Mouse (Mus musculus): ENCODE measurements around the gene Treh.

The Treh gene

DNA sequence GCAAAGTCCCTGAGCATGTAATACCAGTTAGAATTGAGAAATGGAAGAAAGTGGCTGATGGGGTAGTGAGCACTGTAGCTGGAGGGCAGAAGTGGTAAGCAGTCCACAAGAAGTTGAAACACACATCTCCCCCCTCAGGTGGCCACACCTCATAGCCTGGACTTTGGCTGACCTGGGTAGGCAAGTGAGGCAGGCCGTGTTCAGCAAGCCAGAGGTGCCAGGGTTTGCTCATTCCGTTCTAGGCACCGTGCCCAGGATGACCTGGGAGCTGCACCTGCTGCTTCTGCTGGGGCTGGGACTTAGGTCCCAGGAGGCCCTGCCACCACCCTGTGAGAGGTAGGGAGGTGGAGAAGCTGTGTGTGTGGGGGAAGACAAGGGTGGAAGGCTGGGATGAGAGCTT, at the start of gene Treh:
Gene Treh (plus strand): TSS at position 229 of the 400 bp plus-strand sequence.
- no peak for TF ChIP-seq GATA4 (IDR thresholded peaks at IDR 0.05; ENCODE audit: insufficient replicate concordance, low read length)

DNA sequence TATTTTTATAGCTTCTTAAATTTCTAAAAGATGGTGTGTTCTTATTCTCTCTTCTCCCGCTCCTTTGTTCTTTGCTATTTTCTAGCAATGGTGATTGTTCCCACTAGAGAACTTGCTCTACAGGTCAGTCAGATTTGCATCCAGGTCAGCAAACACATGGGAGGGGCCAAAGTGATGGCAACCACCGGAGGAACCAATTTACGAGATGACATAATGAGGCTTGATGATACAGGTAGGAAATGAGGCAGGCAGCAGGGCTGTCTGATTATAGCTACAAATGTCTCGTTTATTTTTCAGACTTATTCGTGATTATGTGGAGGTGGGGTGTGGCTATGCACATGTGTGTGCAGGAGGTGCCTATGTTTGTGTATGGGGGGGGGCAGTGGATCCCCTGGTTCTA, 48.6 kb upstream of the Treh start:
- TF ChIP-seq GATA4 (IDR thresholded peaks at IDR 0.05; ENCODE audit: insufficient replicate concordance, low read length) = no peak

DNA sequence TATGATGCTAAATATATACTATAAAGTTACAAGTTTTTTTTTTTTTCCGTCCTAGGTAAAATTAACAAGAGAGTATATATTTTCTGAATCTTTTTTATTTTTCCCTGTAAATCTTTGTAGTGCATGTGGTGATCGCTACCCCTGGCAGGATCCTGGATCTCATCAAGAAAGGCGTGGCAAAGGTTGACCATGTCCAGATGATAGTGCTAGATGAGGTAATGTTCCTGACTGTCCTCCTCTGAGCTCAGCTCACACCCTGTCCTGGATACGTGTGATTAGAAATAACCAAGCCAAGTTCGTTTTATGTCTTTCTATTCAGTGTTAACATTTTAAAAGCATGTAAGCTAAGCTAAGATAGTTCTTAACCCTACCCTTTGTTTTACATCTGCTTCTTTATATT, 46.8 kb upstream of the Treh start:
- TF ChIP-seq GATA4 (IDR thresholded peaks at IDR 0.05; ENCODE audit: insufficient replicate concordance, low read length) = no peak

DNA sequence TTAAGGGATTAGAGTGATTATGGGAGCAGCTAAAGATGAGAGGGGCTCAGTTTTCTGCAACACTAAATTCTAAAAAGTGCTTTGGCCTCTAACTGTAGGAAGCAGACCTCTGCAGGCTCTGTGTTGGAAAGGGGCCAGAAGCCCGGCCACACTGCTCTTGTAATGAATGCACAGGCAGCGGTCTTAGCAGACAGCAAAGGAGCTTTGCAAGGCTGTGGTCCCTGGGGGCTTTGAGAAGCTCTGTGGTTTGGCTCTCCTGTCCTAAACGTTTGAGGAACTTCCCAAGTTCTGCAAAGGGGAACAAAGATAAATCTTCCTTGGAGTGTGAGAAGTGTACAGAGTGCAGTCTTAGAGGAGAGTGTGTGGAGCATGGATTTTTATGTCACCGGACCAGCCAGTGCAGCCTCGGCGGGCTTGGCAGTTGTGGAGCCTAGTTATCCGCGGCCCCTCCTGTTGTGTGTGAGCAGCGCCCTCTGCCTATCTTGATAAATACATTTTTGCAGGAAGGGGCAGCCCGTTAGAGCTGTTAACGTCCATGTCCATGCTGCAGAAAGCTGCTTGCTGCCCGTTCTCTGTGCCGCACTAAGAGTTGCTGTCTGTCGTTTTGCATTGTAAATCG, 35.4 kb upstream of the Treh start:
- TF ChIP-seq GATA4 (IDR thresholded peaks at IDR 0.05; ENCODE audit: insufficient replicate concordance, low read length) = no peak

DNA sequence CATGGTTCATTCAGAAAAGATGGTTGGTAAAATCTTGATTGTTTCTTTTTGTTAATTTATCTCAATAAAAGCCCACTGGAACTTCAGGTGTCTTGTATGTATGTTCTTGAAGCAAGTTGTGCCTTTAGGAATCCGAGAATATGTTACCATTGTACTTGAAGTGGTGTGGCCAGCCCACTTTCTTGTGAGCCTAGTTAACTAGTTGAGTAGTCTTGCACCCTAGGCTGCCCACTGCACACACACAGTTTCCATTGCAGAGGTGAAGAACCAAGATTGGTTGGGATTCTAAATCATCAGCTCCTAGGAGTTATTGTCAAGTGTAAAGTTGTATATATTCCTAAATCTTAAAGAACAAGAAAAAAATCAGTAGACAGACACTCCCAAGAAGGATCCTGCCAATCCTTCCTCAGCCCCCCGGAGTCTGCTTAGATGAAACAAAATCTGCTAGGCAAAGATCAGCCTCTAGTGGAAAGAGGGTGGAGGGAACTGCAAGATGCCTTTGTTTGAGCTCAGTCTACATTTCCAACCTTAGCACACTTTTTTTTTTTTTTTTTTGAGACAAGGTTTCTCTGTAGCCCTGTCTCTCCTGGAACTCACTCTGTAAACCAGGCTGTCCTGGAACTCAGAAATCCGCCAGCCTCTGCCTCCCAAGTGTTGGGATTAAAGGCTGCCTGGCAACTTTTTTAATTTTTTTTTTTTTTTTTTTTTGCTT, 32.2 kb upstream of the Treh start:
- TF ChIP-seq GATA4 (IDR thresholded peaks at IDR 0.05; ENCODE audit: insufficient replicate concordance, low read length) = no peak

DNA sequence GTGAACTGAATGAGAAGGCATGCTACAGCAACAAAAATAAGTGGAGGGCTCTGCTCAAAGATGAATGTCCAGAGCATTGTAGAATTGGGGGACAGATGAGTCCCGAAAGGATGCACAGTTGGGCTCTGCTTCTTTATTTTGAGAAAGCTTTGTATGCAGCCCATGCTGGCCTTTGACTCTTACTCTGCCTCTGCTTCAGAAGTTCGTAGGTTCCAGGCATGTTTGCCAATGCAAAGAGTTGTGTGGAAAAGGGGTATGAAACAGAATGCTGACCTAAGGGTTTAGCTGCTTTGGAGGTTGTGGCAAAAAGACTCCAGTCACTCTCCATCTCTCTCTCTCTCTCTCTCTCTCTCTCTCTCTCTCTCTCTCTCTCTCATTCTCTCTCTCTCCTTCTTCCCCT, 31.4 kb upstream of the Treh start:
- TF ChIP-seq GATA4 (IDR thresholded peaks at IDR 0.05; ENCODE audit: insufficient replicate concordance, low read length) = no peak

DNA sequence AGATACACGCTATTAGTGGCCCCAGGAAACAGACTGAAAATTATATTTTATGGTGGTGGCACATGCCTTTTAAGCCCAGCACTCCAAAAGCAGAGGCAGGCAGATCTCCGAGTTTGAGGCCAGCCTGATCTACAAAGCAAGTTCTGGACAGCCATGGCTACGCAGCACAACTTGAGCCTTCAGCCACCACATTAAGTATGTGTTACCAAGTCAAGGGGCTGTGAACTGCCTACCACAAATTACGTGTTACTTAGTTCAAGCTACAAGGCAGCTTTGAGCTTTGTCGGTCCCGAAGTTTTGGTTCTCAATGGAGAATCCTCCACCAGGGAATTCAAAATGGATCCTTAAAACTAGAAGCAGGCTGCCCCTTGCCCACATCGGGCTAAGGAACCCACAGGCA, 29.9 kb upstream of the Treh start:
- no peak for TF ChIP-seq GATA4 (IDR thresholded peaks at IDR 0.05; ENCODE audit: insufficient replicate concordance, low read length)

DNA sequence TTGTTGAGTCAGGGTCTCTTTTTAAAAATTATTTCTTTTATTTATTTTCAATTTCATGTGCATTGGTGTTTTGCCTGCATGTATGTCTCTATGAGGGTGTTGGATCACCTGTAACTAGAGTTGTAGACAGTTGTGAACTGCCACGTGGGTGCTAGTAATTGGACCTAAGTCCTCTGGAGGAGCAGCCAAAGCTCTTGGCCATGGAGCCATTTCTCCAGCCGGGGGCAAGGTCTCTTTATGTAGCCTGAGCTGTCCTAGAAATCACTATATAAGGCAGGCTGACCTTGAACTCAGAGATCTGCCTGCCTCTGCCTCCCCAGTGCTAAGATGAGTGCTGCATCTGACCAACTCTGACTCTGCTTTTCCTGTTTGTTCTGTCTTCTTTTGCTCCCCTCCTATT, 28.8 kb upstream of the Treh start:
- TF ChIP-seq GATA4 (IDR thresholded peaks at IDR 0.05; ENCODE audit: insufficient replicate concordance, low read length) = no peak

DNA sequence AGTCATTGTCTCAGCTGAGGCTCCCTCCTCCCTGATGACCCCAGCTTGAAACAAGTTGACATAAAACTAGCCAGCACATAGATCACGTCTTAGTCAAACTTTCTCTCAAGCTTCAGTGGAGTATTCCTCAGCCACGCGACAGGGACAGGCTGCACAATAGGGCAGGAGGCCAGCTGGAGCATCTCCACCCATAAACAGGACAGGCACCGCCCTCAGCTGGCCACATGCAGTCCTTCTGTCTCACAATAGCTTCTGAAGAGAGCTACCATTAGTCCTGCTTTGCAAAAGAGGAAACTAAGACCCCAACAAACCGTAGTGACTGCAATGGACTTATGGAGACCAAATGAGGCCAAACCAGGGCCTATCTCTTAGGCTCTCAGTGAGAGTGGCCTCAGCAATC, 27.6 kb upstream of the Treh start:
- no peak for TF ChIP-seq GATA4 (IDR thresholded peaks at IDR 0.05; ENCODE audit: insufficient replicate concordance, low read length)

DNA sequence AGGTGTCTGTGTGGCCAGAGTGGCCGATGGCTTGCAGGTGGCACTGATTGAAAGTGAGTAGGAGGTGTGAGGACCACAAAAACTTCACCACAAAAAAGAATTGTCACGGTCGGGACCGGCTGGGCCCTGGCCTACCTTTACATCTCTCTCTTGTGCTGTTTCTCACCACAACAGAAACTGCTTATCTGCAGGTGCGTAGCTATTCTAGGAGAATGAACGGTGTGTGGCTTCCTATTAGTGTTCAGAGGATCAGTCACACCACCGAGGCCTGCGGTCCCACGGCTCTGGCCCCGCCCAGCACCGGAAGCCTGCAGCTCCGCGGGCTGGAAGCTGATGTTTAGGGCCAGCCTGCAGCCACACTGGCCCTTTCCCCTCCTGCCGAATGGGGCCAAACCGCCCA, 27.1 kb upstream of the Treh start:
- no peak for TF ChIP-seq GATA4 (IDR thresholded peaks at IDR 0.05; ENCODE audit: insufficient replicate concordance, low read length)

DNA sequence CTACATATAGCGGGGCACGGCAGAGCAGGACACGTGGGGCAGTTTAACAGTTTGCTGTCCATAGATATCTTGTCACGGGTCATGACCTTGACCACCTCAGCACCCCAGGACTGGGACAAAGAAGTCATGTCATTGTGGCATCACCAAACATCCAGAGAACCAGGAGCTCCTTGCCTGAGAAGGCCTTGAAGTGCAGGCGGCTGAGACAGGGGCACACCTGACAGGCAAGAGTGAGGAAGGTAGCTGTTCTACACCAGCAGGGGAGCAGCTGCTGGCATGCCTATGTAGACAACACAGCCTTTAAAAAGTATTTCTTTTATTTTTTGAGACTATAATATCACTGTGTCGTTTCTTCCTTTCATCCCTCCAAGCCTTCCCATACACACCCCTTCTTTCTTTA, 26.7 kb upstream of the Treh start:
- TF ChIP-seq GATA4 (IDR thresholded peaks at IDR 0.05; ENCODE audit: insufficient replicate concordance, low read length) = no peak

DNA sequence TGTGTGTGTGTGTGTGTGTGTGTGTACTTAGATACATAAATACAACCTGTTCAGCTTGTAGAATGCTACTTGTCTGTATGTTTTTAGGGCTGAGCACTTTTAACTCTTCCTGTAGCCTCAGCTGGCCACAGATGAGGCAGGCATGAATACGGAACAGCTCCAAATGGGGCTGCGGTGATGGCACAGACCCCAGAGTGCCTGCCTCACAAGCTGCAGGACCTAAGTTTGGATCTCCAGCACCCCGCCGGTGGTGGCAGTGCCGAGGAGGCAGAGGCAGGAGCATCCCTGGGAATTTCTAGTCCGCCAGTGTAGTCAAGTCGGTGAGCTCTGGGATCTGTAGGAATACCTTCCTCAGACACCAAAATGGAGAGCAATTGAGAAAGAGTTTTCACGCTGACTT, 26.0 kb upstream of the Treh start:
- TF ChIP-seq GATA4 (IDR thresholded peaks at IDR 0.05; ENCODE audit: insufficient replicate concordance, low read length) = no peak

DNA sequence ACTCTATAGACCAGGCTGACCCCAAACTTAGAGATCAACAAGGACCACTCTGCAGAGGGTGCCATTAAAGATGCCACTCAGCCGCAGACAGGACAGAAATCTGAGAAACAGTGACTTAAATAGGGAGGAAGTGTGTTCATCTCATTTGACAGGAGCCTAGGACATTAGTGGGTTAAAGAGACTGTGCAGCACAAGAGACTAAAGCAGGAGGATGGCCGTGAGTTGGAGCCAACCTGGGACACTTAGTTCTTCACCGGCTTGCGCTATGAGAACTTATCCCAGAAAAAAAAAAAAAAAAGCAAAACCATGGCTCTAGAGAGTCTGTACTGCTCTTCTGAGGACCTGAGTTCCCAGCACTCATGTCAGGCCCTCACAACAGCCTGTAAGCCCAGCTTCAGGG, 25.4 kb upstream of the Treh start:
- TF ChIP-seq GATA4 (IDR thresholded peaks at IDR 0.05; ENCODE audit: insufficient replicate concordance, low read length) = no peak

DNA sequence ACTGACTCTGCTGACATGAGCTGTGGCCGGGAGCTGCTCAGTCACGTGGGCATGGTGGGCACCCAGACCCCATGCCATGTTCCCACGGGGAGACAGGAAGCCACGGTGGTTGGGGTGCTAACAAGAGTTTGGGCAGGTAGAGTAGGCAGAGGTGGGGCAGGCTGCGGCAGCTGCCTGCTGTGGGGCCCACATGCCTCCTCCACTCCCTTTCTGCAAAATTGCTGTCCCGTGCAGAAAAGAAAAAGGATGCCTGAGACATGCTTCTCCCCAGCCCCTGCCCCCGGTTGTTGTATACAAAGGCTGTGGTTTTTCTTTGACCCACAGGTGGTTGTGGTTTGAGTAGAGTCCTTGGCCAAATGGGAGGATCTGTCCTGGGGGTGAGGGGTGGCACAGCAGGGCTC, 24.2 kb upstream of the Treh start:
- TF ChIP-seq GATA4 (IDR thresholded peaks at IDR 0.05; ENCODE audit: insufficient replicate concordance, low read length) = no peak

DNA sequence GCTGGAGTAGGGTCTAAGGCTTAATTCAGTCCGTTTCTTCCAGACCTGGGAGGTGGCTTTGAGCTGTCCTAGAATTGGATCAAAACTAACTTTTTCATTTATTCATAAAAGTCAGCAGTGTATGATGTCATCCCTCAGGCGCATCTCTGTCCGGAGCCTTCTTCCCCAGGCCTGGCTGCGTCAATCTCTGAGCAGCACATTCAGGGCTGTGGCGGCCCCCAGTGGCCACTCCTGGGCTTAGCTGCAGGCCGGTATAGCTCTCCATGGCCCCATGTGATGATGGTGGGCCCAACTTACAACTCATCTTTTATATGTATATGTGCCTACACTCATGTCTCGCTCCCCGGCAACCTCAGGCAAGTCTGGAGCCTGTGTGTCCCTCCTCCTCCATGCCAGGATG, 21.0 kb upstream of the Treh start:
- TF ChIP-seq GATA4 (IDR thresholded peaks at IDR 0.05; ENCODE audit: insufficient replicate concordance, low read length) = no peak

DNA sequence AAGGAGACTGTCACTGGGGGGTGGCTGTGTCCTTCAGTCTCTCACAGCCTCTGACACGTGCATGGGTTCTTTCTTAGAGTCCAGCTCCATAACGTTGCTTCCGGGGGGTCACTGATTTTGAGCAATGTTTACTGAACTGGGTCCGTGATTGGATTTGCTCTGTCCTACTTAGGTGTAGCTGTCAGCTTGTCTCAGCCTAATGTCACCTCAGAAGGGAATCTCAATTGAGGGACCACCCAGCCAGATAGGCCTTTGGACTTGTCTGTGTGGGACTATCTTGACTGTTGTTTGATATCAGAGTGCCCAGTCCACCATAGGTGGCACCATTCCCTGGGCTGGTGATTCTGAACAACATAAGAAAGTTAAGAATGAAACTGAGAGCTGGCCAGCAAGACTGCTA, 19.1 kb upstream of the Treh start:
- TF ChIP-seq GATA4 (IDR thresholded peaks at IDR 0.05; ENCODE audit: insufficient replicate concordance, low read length) = no peak

Measured in liver, adult (tissue).